Mouse (Mus musculus): ENCODE results near the gene Zfp936.
"Not testable (repeated sequence)": the region's sequence is repeated elsewhere in the genome, so short reads cannot be mapped to it uniquely, and the experiment has no call there.

DNA sequence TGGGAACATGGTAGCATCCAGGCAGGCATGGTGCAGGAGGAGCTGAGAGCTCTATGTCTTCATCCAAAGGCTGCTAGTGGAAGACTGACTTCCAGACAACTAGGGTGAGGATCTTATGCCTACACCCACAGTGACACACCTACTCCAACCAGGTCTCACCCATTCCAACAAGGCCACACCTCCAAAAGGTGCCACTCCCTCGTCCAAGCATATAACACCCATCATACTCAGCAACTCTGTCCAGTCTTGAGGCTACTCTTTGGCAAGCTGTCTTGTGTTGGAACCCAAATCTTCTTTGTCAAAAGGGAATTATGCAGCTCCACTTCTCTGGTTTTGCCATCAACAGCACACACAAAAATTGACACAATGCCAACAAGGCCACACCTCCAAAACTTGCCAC, 54.2 kb downstream of the Zfp936 start:
- not testable (repeated sequence) for TF ChIP-seq POLR2A (IDR thresholded peaks at IDR 0.05; ENCODE audit: control insufficient read depth, extremely low read depth, insufficient read depth, low read length, poor library complexity); CTCF (IDR thresholded peaks at IDR 0.05; ENCODE audit: borderline replicate concordance, control insufficient read depth, extremely low read depth, insufficient read depth, low read length, poor library complexity)

Measured in thymus, adult 2 months (tissue).